Mouse (Mus musculus) left cerebral cortex, adult 9 months (tissue): ENCODE results near the gene Sltm.
"Not testable (repeated sequence)": the region's sequence is repeated elsewhere in the genome, so short reads cannot be mapped to it uniquely, and the experiment has no call there.

Source experiments
- DNase-seq, 2 experiments: peaks; one replicate each; pipeline ENCODE4 v3.0.0; 2022; ENCODE audit warnings: low spot score in 2 of 2

Sltm gene

GRCm38 (mm10) chr9:70542305-70543041 is at the start of gene Sltm:
Gene Sltm (plus strand): TSS chr9:70542754.
- peak; percentile 93 to 98 for DNase-seq

GRCm38 (mm10) chr9:70493038-70493437 is 49.5 kb upstream of the Sltm start:
- no peak for DNase-seq

GRCm38 (mm10) chr9:70496990-70497389 is 45.6 kb upstream of the Sltm start:
- DNase-seq = no peak

- DNase-seq = no peak
Measured at GRCm38 (mm10) chr9:70502284-70503014, 40.1 kb upstream of the Sltm start.

- peak in 1 of 2 experiments; percentile 8 for DNase-seq
Measured at GRCm38 (mm10) chr9:70503015-70503603, 39.4 kb upstream of the Sltm start.

GRCm38 (mm10) chr9:70503626-70504041 is 38.9 kb upstream of the Sltm start, which contains the start of gene Rnf111:
Gene Rnf111 (minus strand): TSS chr9:70503725.
- DNase-seq = peak; percentile 86 to 96

GRCm38 (mm10) chr9:70506186-70506585 is 36.4 kb upstream of the Sltm start:
- DNase-seq = no peak

GRCm38 (mm10) chr9:70506787-70507186 is 35.8 kb upstream of the Sltm start:
- DNase-seq = no peak

GRCm38 (mm10) chr9:70509906-70510525 is 32.5 kb upstream of the Sltm start:
- DNase-seq = no peak

- no peak for DNase-seq
Measured at GRCm38 (mm10) chr9:70510998-70511583, 31.5 kb upstream of the Sltm start.

GRCm38 (mm10) chr9:70511681-70512080 is 30.9 kb upstream of the Sltm start:
- DNase-seq = no peak

GRCm38 (mm10) chr9:70520651-70521050 is 21.9 kb upstream of the Sltm start:
- no peak for DNase-seq

- no peak for DNase-seq
Measured at GRCm38 (mm10) chr9:70523813-70524212, 18.7 kb upstream of the Sltm start.

GRCm38 (mm10) chr9:70524366-70524765 is 18.2 kb upstream of the Sltm start:
- DNase-seq = no peak

GRCm38 (mm10) chr9:70533328-70533727 is 9.2 kb upstream of the Sltm start:
- no peak for DNase-seq

GRCm38 (mm10) chr9:70541584-70541983 is 970 bp upstream of the Sltm start:
- no peak for DNase-seq

- DNase-seq = no peak
Measured at GRCm38 (mm10) chr9:70543048-70543880, 710 bp downstream of the Sltm start.

GRCm38 (mm10) chr9:70543985-70544384 is 1.4 kb downstream of the Sltm start:
- DNase-seq = no peak

GRCm38 (mm10) chr9:70544831-70545230 is 2.3 kb downstream of the Sltm start:
- no peak for DNase-seq

GRCm38 (mm10) chr9:70546576-70546975 is 4.0 kb downstream of the Sltm start:
- DNase-seq = not testable (repeated sequence)

- no peak for DNase-seq
Measured at GRCm38 (mm10) chr9:70548304-70548703, 5.8 kb downstream of the Sltm start.
